12 mouse cellular contexts compared by ENCODE assay signal in the genomic region with DNA sequence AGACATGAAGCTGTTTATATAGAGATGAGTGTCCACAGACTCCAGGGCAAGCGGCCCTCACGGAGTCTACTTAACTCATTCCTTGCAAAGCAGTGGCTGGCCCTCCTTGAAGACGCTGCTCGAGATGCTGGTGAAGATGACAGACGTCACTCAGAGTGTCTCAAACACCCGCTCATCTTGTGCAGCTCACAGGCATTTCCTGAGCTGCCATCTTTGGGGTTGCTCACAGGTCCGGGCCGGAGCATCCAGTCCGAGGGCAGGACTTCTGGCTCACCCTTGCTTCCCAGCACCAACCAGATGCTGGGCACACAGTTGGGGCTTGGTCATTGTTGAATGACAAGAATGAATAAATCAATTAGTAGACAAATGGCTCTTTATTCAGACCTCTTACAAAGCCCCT. TPM values are rescaled to one million over a fixed set of nuclear protein-coding genes. Genes with fewer than 3 reads are reported as not detected.
A peak's percentile ranks its signal among the peaks of the same experiment; 100 is the strongest.
DNase-seq lines count a peak whose midpoint lies in the region; ATAC-seq and TF ChIP-seq lines count a peak whose summit lies in the region.
"Had no signal": no experiment of that assay in that cellular context is flagged by ENCODE, and none has a peak within 500 bp of the region (broad histone marks: within the 10 kb centered on the region; RNA-seq: fewer than 3 reads in every experiment).

No protein-coding gene starts in this region.

- no peaks in the 10 kb centered on the region for H3K9me3 ChIP-seq in intestine, embryonic 16.5 days (ENCODE audit: control insufficient read depth, low read length)
- no peaks in the 10 kb centered on the region for H3K9me3 ChIP-seq in intestine, embryonic 15.5 days
- H3K9me3 ChIP-seq in embryonic facial prominence, embryonic 13.5 days = no peaks in the 10 kb centered on the region
- no peaks in the 10 kb centered on the region for H3K9me3 ChIP-seq in hindbrain, embryonic 11.5 days (ENCODE audit: control insufficient read depth, low read length)
- no peaks in the 10 kb centered on the region for H3K9me3 ChIP-seq in midbrain, embryonic 15.5 days

- peak; percentile 6 for DNase-seq in hindbrain, embryonic 11.5 days (ENCODE audit: low spot score)
- no peak for DNase-seq in left cerebral cortex, adult 2 months (ENCODE audit: extremely low spot score in 1 of 2, low spot score in 2 of 2)
- no peak for DNase-seq in cerebellum, adult 8-10 months
- no peak for DNase-seq in kidney, postnatal 14 days
- DNase-seq: cerebellum, postnatal 25 days; kidney, adult 2 months; lung, adult 18-20 months; right cerebral cortex, adult 18-20 months had no signal

- peak overlapping the region; percentile 65; the same call in 1 of the 2 replicates for H3K4me2 ChIP-seq in intestine, embryonic 16.5 days (ENCODE audit: low read depth, low read length)
- H3K4me2 ChIP-seq in intestine, embryonic 15.5 days (replicated peaks) = no peak overlapping the region; the same call in 1 of the 2 replicates
- peak overlapping the region; percentile 90; the same call in 1 of the 2 replicates for H3K4me2 ChIP-seq in embryonic facial prominence, embryonic 13.5 days
- no peak overlapping the region; the same call in 1 of the 2 replicates for H3K4me2 ChIP-seq in hindbrain, embryonic 11.5 days (replicated peaks; ENCODE audit: low read depth, low read length)
- H3K4me2 ChIP-seq in midbrain, embryonic 15.5 days = peak overlapping the region; percentile 93; the same call in 1 of the 2 replicates

- WGBS in intestine, embryonic 16.5 days = 78% methylated on average over 9 of the region's 9 CpGs
- WGBS in intestine, embryonic 15.5 days = 74% methylated on average over 9 of the region's 9 CpGs
- WGBS in embryonic facial prominence, embryonic 13.5 days = 83% methylated on average over 9 of the region's 9 CpGs
- 81% methylated on average over 9 of the region's 9 CpGs for WGBS in hindbrain, embryonic 11.5 days
- 87% methylated on average over 9 of the region's 9 CpGs for WGBS in midbrain, embryonic 15.5 days

- TF ChIP-seq CTCF in left cerebral cortex, adult 2 months (IDR thresholded peaks at IDR 0.05) = no peak

- no peak overlapping the region for H3K27ac ChIP-seq in intestine, embryonic 16.5 days (ENCODE audit: low read length)
- H3K27ac ChIP-seq in intestine, embryonic 15.5 days = no peak overlapping the region
- H3K27ac ChIP-seq in embryonic facial prominence, embryonic 13.5 days = peak overlapping the region; percentile 66
- no peak overlapping the region for H3K27ac ChIP-seq in hindbrain, embryonic 11.5 days (ENCODE audit: low read depth, low read length)
- peak overlapping the region; percentile 77 for H3K27ac ChIP-seq in midbrain, embryonic 15.5 days
- no peak overlapping the region for H3K27ac ChIP-seq in left cerebral cortex, adult 2 months

- peaks cover 12% of the 10 kb centered on the region for H3K4me1 ChIP-seq in intestine, embryonic 16.5 days (ENCODE audit: control insufficient read depth, insufficient read depth, low read length)
- H3K4me1 ChIP-seq in intestine, embryonic 15.5 days (replicated peaks) = peaks cover 7% of the 10 kb centered on the region
- peaks cover 19% of the 10 kb centered on the region for H3K4me1 ChIP-seq in embryonic facial prominence, embryonic 13.5 days
- peaks cover 5% of the 10 kb centered on the region for H3K4me1 ChIP-seq in hindbrain, embryonic 11.5 days (replicated peaks; ENCODE audit: control insufficient read depth, insufficient read depth, low read length)
- H3K4me1 ChIP-seq in midbrain, embryonic 15.5 days = peaks cover 15% of the 10 kb centered on the region

- H3K9ac ChIP-seq in intestine, embryonic 16.5 days (ENCODE audit: low read depth, low read length) = no peak overlapping the region
- H3K9ac ChIP-seq in intestine, embryonic 15.5 days = no peak overlapping the region
- 0 out of 2 replicates have a peak overlapping the region, but pooled peaks have one; percentile 46 for H3K9ac ChIP-seq in embryonic facial prominence, embryonic 13.5 days
- H3K9ac ChIP-seq in hindbrain, embryonic 11.5 days (ENCODE audit: low read depth, low read length) = no peak overlapping the region; the same call in 1 of the 2 replicates
- no peak overlapping the region for H3K9ac ChIP-seq in midbrain, embryonic 15.5 days

- intact Hi-C loops in left cerebral cortex, adult 2 months (cut with DNase I) = no loop called here

- no peaks in the 10 kb centered on the region for H3K27me3 ChIP-seq in intestine, embryonic 16.5 days (replicated peaks; ENCODE audit: control insufficient read depth, insufficient read depth, low read length)
- H3K27me3 ChIP-seq in intestine, embryonic 15.5 days (replicated peaks) = no peaks in the 10 kb centered on the region
- no peaks in the 10 kb centered on the region for H3K27me3 ChIP-seq in embryonic facial prominence, embryonic 13.5 days
- H3K27me3 ChIP-seq in hindbrain, embryonic 11.5 days (ENCODE audit: control insufficient read depth, insufficient read depth, low read length) = no peaks in the 10 kb centered on the region
- H3K27me3 ChIP-seq in midbrain, embryonic 15.5 days (replicated peaks) = no peaks in the 10 kb centered on the region

- ATAC-seq in intestine, embryonic 16.5 days = no peak
- no peak for ATAC-seq in intestine, embryonic 15.5 days
- ATAC-seq in embryonic facial prominence, embryonic 13.5 days (ENCODE audit: insufficient number of reproducible peaks, insufficient read depth, low FRiP score, low TSS enrichment, low read depth) = no peak
- ATAC-seq in hindbrain, embryonic 11.5 days (ENCODE audit: low FRiP score) = no peak
- peak; percentile 25; the same call in 1 of the 2 replicates for ATAC-seq in midbrain, embryonic 15.5 days (replicated peaks)

- no peaks in the 10 kb centered on the region for H3K36me3 ChIP-seq in intestine, embryonic 16.5 days (ENCODE audit: control insufficient read depth, insufficient read depth, low read length)
- no peaks in the 10 kb centered on the region for H3K36me3 ChIP-seq in intestine, embryonic 15.5 days
- no peaks in the 10 kb centered on the region for H3K36me3 ChIP-seq in embryonic facial prominence, embryonic 13.5 days
- no peaks in the 10 kb centered on the region for H3K36me3 ChIP-seq in hindbrain, embryonic 11.5 days (ENCODE audit: control insufficient read depth, insufficient read depth, low read length)
- H3K36me3 ChIP-seq in midbrain, embryonic 15.5 days (replicated peaks) = no peaks in the 10 kb centered on the region

- H3K4me3 ChIP-seq in intestine, embryonic 16.5 days (ENCODE audit: low read length) = no peak overlapping the region
- H3K4me3 ChIP-seq in intestine, embryonic 15.5 days (replicated peaks) = no peak overlapping the region
- H3K4me3 ChIP-seq in embryonic facial prominence, embryonic 13.5 days = peak overlapping the region; percentile 61; the same call in 1 of the 2 replicates
- H3K4me3 ChIP-seq in hindbrain, embryonic 11.5 days (ENCODE audit: low read depth, low read length) = no peak overlapping the region
- no peak overlapping the region for H3K4me3 ChIP-seq in midbrain, embryonic 15.5 days
- no peak overlapping the region for H3K4me3 ChIP-seq in left cerebral cortex, adult 2 months

RNA-seq across cellular contexts. Expression of gene Rsg1, which starts 0.9 kb away (rescaled TPM):
- polyA plus RNA-seq in intestine, embryonic 16.5 days (2015; fragmentation: Nextera tagmentation; extraction: Ambion mirVana) = 4.2 and 5.1 TPM in 2 replicates
- 3.9 and 5.1 TPM in 2 replicates for polyA plus RNA-seq in intestine, embryonic 15.5 days (2015; fragmentation: Nextera tagmentation; extraction: Ambion mirVana)
- polyA plus RNA-seq in embryonic facial prominence, embryonic 13.5 days (2015; fragmentation: Nextera tagmentation; extraction: Ambion mirVana) = 7.4 and 7.9 TPM in 2 replicates
- polyA plus RNA-seq in hindbrain, embryonic 11.5 days (2014; fragmentation: Nextera tagmentation; extraction: Ambion mirVana) = 6.3 and 6.8 TPM in 2 replicates
- 8.7 and 9.9 TPM in 2 replicates for polyA plus RNA-seq in midbrain, embryonic 15.5 days (2015; fragmentation: Nextera tagmentation; extraction: Ambion mirVana)
- total RNA-seq in left cerebral cortex, adult 2 months (2021) = 1 to 10 TPM; 2.7 to 4.4 TPM

RNA-seq across cellular contexts. Expression of gene Arhgef19, which starts 26.4 kb away (rescaled TPM):
- 15.0 and 15.1 TPM in 2 replicates for polyA plus RNA-seq in intestine, embryonic 16.5 days (2015; fragmentation: Nextera tagmentation; extraction: Ambion mirVana)
- 16.3 and 17.8 TPM in 2 replicates for polyA plus RNA-seq in intestine, embryonic 15.5 days (2015; fragmentation: Nextera tagmentation; extraction: Ambion mirVana)
- polyA plus RNA-seq in embryonic facial prominence, embryonic 13.5 days (2015; fragmentation: Nextera tagmentation; extraction: Ambion mirVana) = 18.9 and 23.3 TPM in 2 replicates
- polyA plus RNA-seq in hindbrain, embryonic 11.5 days (2014; fragmentation: Nextera tagmentation; extraction: Ambion mirVana) = 2.1 and 3.1 TPM in 2 replicates
- 1.0 and 1.7 TPM in 2 replicates for polyA plus RNA-seq in midbrain, embryonic 15.5 days (2015; fragmentation: Nextera tagmentation; extraction: Ambion mirVana)
- 10 to 100 TPM; 17.1 to 18.2 TPM for total RNA-seq in left cerebral cortex, adult 2 months (2021)

Comparison
In these comparisons a context has a peak if more than half of its experiments do, and no peak if none do; other contexts are left out.
1. H3K4me2 ChIP-seq: peak in intestine, embryonic 16.5 days (single experiment), embryonic facial prominence, embryonic 13.5 days (single experiment) and midbrain, embryonic 15.5 days (single experiment); none in intestine, embryonic 15.5 days (single experiment) and hindbrain, embryonic 11.5 days (single experiment).
2. H3K27ac ChIP-seq: peak in embryonic facial prominence, embryonic 13.5 days (single experiment) and midbrain, embryonic 15.5 days (single experiment); none in intestine, embryonic 16.5 days (single experiment), intestine, embryonic 15.5 days (single experiment), hindbrain, embryonic 11.5 days (single experiment) and left cerebral cortex, adult 2 months (single experiment).